Mouse (Mus musculus): ENCODE data around the gene Ltbp1. TPM values are rescaled to one million over a fixed set of nuclear protein-coding genes. Genes with fewer than 3 reads are reported as not detected.

Gene Ltbp1
- polyA plus RNA-seq, 1 experiment from 2014 or later = 8.5 TPM

DNA sequence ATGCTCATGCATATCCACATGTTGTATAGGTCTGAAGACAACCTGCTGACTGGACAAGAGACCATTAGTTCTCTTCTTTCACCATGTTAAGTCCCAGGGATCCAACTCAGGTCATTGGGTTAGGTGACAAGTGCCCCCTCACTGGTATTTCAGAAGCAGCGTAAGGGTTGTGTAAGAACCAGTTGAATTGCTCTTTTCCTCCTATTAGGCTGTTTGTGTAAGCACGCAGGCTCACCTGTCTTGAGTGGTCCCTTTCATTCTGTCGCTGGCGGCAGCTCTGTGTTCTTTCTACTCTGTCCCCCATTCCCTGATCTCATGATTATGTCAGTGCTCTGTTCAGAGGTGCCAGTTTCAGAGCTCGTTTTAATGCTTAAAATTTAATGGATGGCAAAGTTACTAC is 317.9 kb downstream of the Ltbp1 start:
- Histone ChIP-seq H3K4me1 (no peaks in the 10 kb centered on the region), H3K9me3 (no peaks in the 10 kb centered on the region), H3K4me3 (no peak overlapping the region), H3K27ac (replicated peaks) (no peak overlapping the region), H3K27me3 (replicated peaks; ENCODE audit: low read depth, poor library complexity, severe bottlenecking) (no peaks in the 10 kb centered on the region), H3K36me3 (replicated peaks) (0 out of 2 replicates have a peak, but pooled peaks cover 3% of the 10 kb centered on the region)
- WGBS = 87% methylated on average over 5 of the region's 5 CpGs
- no peak for DNase-seq (ENCODE audit: low spot score)

DNA sequence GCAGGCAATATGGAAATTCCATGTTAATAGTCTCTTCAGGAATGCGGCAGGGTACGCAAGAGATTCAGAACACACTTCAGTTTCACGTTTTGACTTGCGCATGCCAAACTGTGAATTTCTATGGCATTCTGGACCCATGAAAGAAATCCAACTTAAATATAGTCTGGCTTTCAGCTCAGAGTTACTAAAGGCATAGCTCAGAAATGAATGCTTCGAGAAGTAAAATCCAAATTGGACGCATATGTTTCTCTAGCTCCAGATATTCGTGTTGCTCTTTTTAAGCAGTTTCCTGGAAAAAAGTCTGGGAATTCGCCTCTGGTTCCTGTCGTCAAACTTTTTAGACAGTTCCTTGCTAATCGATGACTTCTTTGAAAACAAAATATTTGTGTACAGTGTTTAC is 318.4 kb downstream of the Ltbp1 start:
- 0 out of 2 replicates have a peak, but pooled peaks cover 3% of the 10 kb centered on the region for H3K36me3 ChIP-seq (replicated peaks)
- H3K27ac ChIP-seq (replicated peaks) = no peak overlapping the region
- 92% methylated on average over 10 of the region's 10 CpGs for WGBS
- H3K4me3 ChIP-seq = no peak overlapping the region
- H3K27me3 ChIP-seq (replicated peaks; ENCODE audit: low read depth, poor library complexity, severe bottlenecking) = no peaks in the 10 kb centered on the region
- no peaks in the 10 kb centered on the region for H3K9me3 ChIP-seq
- no peak for DNase-seq (ENCODE audit: low spot score)
- no peaks in the 10 kb centered on the region for H3K4me1 ChIP-seq

DNA sequence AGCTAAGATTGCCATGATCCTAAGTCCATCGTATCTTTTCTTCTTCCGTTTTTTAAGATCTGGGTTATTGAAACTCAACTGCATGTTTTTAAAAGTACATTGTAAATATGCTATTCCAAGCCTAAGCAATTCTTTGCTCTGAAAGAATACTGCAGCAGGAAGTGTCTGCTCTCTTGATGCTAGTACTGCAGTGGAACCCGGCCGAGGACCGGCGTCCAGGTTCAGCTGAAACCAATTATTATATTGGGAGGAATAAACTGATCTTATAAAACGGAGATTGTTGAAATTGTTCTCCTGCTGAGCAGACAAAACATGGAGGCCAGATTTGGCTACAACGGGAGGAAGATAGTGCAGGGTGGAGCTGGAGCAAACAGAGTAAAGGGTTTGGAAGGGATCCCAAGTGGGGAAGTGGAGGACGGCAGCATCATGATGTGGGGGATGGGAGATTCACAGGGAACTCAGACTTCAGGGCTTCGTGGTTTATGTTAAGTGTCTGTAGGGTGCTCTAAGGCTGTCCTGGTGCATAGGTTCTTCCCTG is 322.8 kb downstream of the Ltbp1 start:
- Histone ChIP-seq H3K36me3 (replicated peaks) (no peaks in the 10 kb centered on the region), H3K27me3 (replicated peaks; ENCODE audit: low read depth, poor library complexity, severe bottlenecking) (no peaks in the 10 kb centered on the region), H3K4me1 (no peaks in the 10 kb centered on the region), H3K4me3 (no peak overlapping the region), H3K27ac (replicated peaks) (no peak overlapping the region), H3K9me3 (no peaks in the 10 kb centered on the region)
- no peak for DNase-seq (ENCODE audit: low spot score)
- 77% methylated on average over 10 of the region's 10 CpGs for WGBS

DNA sequence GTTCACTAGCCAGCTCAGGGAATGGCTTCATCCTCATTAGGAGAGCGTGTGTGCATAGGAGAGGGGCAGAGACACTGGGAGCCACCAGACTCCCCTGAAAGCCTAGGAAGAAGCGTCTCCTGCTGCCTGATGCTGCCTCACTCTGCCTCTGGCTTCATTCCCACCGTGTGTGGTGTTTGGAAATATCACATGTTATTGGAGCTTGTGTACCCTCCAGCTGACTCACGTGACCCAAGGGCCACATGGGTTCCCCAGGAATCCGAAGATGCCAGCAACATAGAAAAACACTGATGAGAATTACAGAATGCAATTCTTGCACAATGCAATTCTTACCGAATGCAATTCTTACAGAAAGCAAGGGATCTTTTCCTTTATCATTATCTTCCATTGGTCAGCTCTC is 325.0 kb downstream of the Ltbp1 start:
- Histone ChIP-seq H3K4me3 (no peak overlapping the region), H3K27me3 (replicated peaks; ENCODE audit: low read depth, poor library complexity, severe bottlenecking) (no peaks in the 10 kb centered on the region), H3K4me1 (no peaks in the 10 kb centered on the region), H3K27ac (replicated peaks) (no peak overlapping the region), H3K36me3 (replicated peaks) (no peaks in the 10 kb centered on the region), H3K9me3 (no peaks in the 10 kb centered on the region)
- 92% methylated on average over 6 of the region's 6 CpGs for WGBS
- DNase-seq (ENCODE audit: low spot score) = no peak

DNA sequence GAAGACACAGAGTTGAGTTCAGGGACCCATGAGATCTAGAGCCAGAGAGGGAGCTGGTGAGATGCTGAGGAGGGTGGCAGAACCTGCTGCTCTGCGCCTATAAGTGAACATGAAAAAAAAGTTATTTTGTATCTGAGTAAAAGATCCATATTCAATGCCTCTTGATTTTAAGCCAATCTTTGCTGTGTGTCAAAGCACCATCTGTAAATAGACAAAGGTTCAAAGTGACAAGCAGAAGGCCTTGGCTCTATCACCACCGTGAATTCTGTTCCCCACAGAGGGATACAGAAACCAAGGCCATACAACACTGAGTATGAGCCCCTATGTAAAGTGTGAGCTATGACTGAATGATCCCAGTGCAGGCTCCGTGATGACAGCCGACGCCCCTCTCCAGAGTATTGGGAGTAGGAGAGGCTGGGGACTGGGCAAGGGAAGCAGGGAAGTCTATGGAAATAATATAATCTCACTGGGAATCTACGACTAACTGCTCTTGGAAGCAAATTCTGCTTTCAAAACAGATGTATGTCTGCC is 326.1 kb downstream of the Ltbp1 start:
- H3K4me1 ChIP-seq = no peaks in the 10 kb centered on the region
- no peaks in the 10 kb centered on the region for H3K9me3 ChIP-seq
- 89% methylated on average over 6 of the region's 6 CpGs for WGBS
- no peak for DNase-seq (ENCODE audit: low spot score)
- H3K27me3 ChIP-seq (replicated peaks; ENCODE audit: low read depth, poor library complexity, severe bottlenecking) = no peaks in the 10 kb centered on the region
- no peak overlapping the region for H3K4me3 ChIP-seq
- no peak overlapping the region for H3K27ac ChIP-seq (replicated peaks)
- H3K36me3 ChIP-seq (replicated peaks) = no peaks in the 10 kb centered on the region

DNA sequence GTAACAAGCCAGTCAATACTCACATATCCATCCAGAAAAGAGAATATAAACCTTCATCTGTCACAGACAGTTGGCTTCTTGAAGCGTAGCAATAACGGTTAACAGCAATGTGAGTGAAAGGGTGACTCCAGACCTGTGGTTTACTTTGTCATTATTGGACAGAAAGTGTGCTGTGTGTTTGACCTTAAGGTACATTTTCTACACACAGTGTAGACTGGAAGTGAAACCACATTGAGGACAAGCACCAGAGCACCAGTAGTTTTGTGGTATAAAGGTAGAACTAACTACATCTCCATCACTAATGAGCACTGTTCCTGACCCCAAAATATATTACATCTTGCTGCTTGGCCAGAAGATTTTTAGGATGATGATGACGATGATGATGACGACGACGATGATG is 326.9 kb downstream of the Ltbp1 start:
- Histone ChIP-seq H3K36me3 (replicated peaks) (no peaks in the 10 kb centered on the region), H3K9me3 (no peaks in the 10 kb centered on the region), H3K27ac (replicated peaks) (no peak overlapping the region), H3K4me1 (no peaks in the 10 kb centered on the region), H3K4me3 (no peak overlapping the region), H3K27me3 (replicated peaks; ENCODE audit: low read depth, poor library complexity, severe bottlenecking) (no peaks in the 10 kb centered on the region)
- 97% methylated on average over 6 of the region's 6 CpGs for WGBS
- no peak for DNase-seq (ENCODE audit: low spot score)

DNA sequence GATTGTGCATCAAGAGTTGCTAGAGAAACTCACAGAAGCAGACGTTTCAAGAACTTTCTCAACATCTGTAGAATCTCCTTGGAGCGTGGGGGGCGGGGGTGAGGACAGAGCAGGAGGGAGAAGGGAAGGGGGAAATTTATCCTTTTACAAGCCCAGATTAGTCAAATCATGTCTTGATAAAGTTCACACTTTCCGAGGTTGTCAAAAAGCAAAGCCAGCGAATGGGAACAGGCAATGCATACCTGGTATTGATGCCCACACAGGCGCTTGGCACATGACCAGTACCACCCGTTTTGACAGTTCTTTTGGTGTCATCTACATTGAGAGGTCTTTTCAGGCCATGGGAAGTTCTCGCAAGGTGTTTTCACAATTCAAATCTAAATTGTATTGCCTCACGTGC is 327.6 kb downstream of the Ltbp1 start:
- no peak for DNase-seq (ENCODE audit: low spot score)
- Histone ChIP-seq H3K27ac (replicated peaks) (no peak overlapping the region), H3K36me3 (replicated peaks) (no peaks in the 10 kb centered on the region), H3K4me1 (no peaks in the 10 kb centered on the region), H3K27me3 (replicated peaks; ENCODE audit: low read depth, poor library complexity, severe bottlenecking) (no peaks in the 10 kb centered on the region), H3K9me3 (no peaks in the 10 kb centered on the region), H3K4me3 (no peak overlapping the region)
- WGBS = 90% methylated on average over 9 of the region's 9 CpGs

DNA sequence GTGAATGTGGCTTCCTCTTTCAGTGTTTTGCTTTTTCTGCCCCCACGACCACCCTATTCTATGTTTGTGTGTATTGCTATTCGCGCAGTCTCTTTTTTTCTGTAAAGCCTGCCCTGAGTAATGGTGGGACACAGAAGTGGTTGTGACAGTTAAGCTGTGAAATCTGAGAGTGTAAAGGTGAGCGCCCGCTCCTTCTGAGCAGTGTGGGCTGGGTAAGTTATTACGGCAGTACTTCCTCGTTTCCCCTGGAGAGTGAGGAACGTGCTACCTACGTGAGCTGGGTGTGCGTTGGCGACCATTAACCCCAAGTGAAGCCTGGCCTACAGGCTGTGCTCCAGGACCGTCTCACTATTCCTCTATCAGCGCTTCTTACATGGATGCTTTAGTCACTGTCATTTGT is 328.4 kb downstream of the Ltbp1 start:
- Histone ChIP-seq H3K4me1 (no peaks in the 10 kb centered on the region), H3K27me3 (replicated peaks; ENCODE audit: low read depth, poor library complexity, severe bottlenecking) (no peaks in the 10 kb centered on the region), H3K9me3 (no peaks in the 10 kb centered on the region), H3K36me3 (replicated peaks) (no peaks in the 10 kb centered on the region), H3K4me3 (no peak overlapping the region), H3K27ac (replicated peaks) (no peak overlapping the region)
- WGBS = 89% methylated on average over 13 of the region's 13 CpGs
- no peak for DNase-seq (ENCODE audit: low spot score)

DNA sequence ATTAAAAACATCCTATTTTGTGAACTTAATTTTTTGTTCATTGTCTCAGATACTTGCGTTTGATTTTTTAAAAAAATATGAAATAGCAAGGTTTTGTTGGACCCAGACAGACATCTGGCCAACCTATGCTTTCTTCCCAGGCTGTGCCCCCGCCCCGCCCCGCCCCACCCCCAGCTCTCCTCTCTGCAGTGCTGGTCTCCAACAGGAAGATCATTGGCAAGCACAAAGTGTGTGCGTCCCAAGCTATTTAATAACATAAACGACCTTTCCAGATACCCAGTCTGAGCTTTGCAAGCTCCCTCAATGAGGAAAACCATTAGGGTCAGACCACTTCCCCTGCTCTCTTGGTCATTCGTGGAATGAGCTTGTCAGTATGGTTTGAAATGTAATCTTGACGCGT is 330.3 kb downstream of the Ltbp1 start:
- DNase-seq (ENCODE audit: low spot score) = no peak
- Histone ChIP-seq H3K4me1 (no peaks in the 10 kb centered on the region), H3K27me3 (replicated peaks; ENCODE audit: low read depth, poor library complexity, severe bottlenecking) (no peaks in the 10 kb centered on the region), H3K4me3 (no peak overlapping the region), H3K36me3 (replicated peaks) (no peaks in the 10 kb centered on the region), H3K9me3 (no peaks in the 10 kb centered on the region), H3K27ac (replicated peaks) (no peak overlapping the region)
- WGBS = 81% methylated on average over 9 of the region's 9 CpGs

DNA sequence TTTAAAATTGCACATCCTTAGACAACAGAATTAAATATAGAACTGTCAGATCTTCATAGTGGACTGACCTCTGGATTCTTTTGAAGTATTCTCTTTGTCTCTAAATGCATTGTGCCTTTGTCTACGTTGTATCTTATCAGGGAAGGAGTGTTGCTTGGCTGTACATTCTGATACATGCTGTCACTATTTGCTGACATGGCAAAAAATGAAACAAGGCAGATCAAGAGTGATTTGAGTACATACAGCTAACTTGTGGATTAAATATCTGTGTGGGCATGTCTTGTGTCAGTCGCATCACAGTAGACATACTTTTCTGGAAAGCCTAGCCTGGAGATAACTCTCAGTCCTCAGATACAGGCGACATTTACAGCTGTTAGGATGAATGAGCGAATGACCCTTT is 335.9 kb downstream of the Ltbp1 start:
- Histone ChIP-seq H3K4me3 (no peak overlapping the region), H3K4me1 (no peaks in the 10 kb centered on the region), H3K27ac (replicated peaks) (no peak overlapping the region), H3K36me3 (replicated peaks) (no peaks in the 10 kb centered on the region), H3K27me3 (replicated peaks; ENCODE audit: low read depth, poor library complexity, severe bottlenecking) (no peaks in the 10 kb centered on the region), H3K9me3 (no peaks in the 10 kb centered on the region)
- WGBS = 89% methylated on average over 4 of the region's 4 CpGs
- no peak for DNase-seq (ENCODE audit: low spot score)

DNA sequence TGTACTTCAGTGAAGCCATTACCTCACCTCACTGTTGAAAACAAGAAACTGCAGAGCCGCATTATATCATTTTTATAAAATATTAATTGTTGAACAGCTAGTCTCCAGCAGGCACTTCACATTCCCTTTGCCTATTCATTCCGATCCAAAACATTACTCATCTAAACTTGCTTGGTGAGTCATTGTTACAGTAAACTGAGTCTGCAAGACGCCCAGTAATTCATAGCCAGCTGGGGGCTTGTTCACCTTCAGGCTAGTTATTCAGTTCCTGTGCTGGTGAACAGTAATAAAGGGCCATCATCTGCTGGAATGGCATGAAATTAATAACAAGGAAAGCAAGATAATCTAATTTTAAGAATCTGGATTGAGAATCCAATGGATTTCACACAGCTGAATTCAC is 339.7 kb downstream of the Ltbp1 start:
- WGBS = 89% methylated on average over 3 of the region's 3 CpGs
- DNase-seq (ENCODE audit: low spot score) = no peak
- Histone ChIP-seq H3K4me3 (no peak overlapping the region), H3K9me3 (peaks cover 5% of the 10 kb centered on the region; the same call in 1 of the 2 replicates), H3K4me1 (no peaks in the 10 kb centered on the region), H3K27me3 (replicated peaks; ENCODE audit: low read depth, poor library complexity, severe bottlenecking) (no peaks in the 10 kb centered on the region), H3K27ac (replicated peaks) (no peak overlapping the region), H3K36me3 (replicated peaks) (0 out of 2 replicates have a peak, but pooled peaks cover 3% of the 10 kb centered on the region)

DNA sequence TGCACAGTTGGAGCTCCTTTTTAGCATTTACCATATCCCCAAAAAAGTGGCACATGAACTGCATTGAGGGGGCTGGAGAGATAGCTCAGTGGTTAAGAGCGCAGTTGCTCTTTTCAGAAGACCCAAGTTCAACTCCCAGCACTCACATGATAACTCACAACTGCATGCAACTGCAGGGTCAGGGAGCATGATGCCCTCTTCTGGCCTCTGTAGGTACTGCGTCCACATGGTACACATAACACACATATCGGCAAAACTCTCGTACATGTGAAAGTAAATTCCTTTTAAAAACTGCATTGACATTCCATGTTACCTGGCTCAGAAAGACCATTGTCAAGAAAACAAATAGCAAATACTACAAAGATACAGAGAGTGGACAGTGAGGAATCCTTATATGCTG is 342.0 kb downstream of the Ltbp1 start:
- WGBS = 98% methylated on average over 4 of the region's 4 CpGs
- H3K27ac ChIP-seq (replicated peaks) = no peak overlapping the region
- DNase-seq (ENCODE audit: low spot score) = no peak
- 0 out of 2 replicates have a peak, but pooled peaks cover 3% of the 10 kb centered on the region for H3K36me3 ChIP-seq (replicated peaks)
- H3K4me3 ChIP-seq = no peak overlapping the region
- peaks cover 5% of the 10 kb centered on the region; the same call in 1 of the 2 replicates for H3K9me3 ChIP-seq
- no peaks in the 10 kb centered on the region for H3K27me3 ChIP-seq (replicated peaks; ENCODE audit: low read depth, poor library complexity, severe bottlenecking)
- no peaks in the 10 kb centered on the region for H3K4me1 ChIP-seq

DNA sequence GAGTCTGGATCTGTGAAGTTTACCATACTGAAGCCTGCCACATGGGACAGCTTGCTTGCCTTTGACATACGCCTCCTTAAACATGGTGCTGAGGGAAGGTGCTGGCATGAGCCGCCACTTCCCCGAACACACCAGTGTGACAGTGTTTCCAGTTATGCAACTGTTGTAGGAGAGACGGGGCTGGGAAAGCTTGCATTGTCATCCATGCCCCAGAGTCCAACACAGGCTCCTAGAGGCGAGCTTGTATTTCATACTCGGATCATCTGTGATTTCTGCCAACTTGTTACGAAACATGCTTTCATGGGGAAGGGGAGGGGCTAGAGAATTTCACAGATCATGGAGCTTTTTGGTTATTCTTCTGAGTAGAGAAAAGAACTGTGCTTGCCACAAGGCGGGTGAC is 343.7 kb downstream of the Ltbp1 start:
- no peaks in the 10 kb centered on the region for H3K4me1 ChIP-seq
- DNase-seq (ENCODE audit: low spot score) = no peak
- H3K27me3 ChIP-seq (replicated peaks; ENCODE audit: low read depth, poor library complexity, severe bottlenecking) = no peaks in the 10 kb centered on the region
- no peak overlapping the region for H3K27ac ChIP-seq (replicated peaks)
- 0 out of 2 replicates have a peak, but pooled peaks cover 3% of the 10 kb centered on the region for H3K36me3 ChIP-seq (replicated peaks)
- WGBS = 93% methylated on average over 8 of the region's 8 CpGs
- no peak overlapping the region for H3K4me3 ChIP-seq
- peaks cover 5% of the 10 kb centered on the region; the same call in 1 of the 2 replicates for H3K9me3 ChIP-seq
